Comparison of ENCODE assay signal across 8 mouse cellular contexts in genomic region chr17:29199821-29200220, GRCm38 (mm10). TPM values are rescaled to one million over a fixed set of nuclear protein-coding genes. Genes with fewer than 3 reads are reported as not detected.
DNase-seq lines count a peak whose midpoint lies in the region; ATAC-seq and TF ChIP-seq lines count a peak whose summit lies in the region.
"Had no signal": no experiment of that assay in that cellular context is flagged by ENCODE, and none has a peak within 500 bp of the region (broad histone marks: within the 10 kb centered on the region; RNA-seq: fewer than 3 reads in every experiment).

No protein-coding gene starts in this region.

- WGBS in lung, embryonic 14.5 days: 21% methylated on average over 6 of the region's 7 CpGs
- WGBS in lung, adult 2 months: 57% methylated on average over 6 of the region's 7 CpGs
- WGBS in forebrain, embryonic 13.5 days: 21% methylated on average over 6 of the region's 7 CpGs
- 21% methylated on average over 6 of the region's 7 CpGs for WGBS in limb, embryonic 11.5 days
- WGBS in neural tube, embryonic 15.5 days: 39% methylated on average over 6 of the region's 7 CpGs

- no peaks in the 10 kb centered on the region for H3K9me3 ChIP-seq in lung, embryonic 14.5 days (ENCODE audit: low read depth, low read length)
- no peaks in the 10 kb centered on the region for H3K9me3 ChIP-seq in forebrain, embryonic 13.5 days (replicated peaks)
- no peaks in the 10 kb centered on the region for H3K9me3 ChIP-seq in limb, embryonic 11.5 days (ENCODE audit: control insufficient read depth, low read length)
- no peaks in the 10 kb centered on the region for H3K9me3 ChIP-seq in neural tube, embryonic 15.5 days (replicated peaks)

- no peak overlapping the region for H3K9ac ChIP-seq in lung, embryonic 14.5 days
- no peak overlapping the region for H3K9ac ChIP-seq in forebrain, embryonic 13.5 days
- H3K9ac ChIP-seq in limb, embryonic 11.5 days (ENCODE audit: low read length): no peak overlapping the region; the same call in 1 of the 2 replicates
- no peak overlapping the region for H3K9ac ChIP-seq in neural tube, embryonic 15.5 days (replicated peaks)

- no peak overlapping the region for H3K4me3 ChIP-seq in lung, embryonic 14.5 days (ENCODE audit: low read depth, low read length)
- H3K4me3 ChIP-seq in lung, adult 2 months (replicated peaks; ENCODE audit: extremely low read depth, low read depth, low read length): no peak overlapping the region
- H3K4me3 ChIP-seq in forebrain, embryonic 13.5 days: no peak overlapping the region
- no peak overlapping the region for H3K4me3 ChIP-seq in limb, embryonic 11.5 days (ENCODE audit: low read depth, low read length)
- H3K4me3 ChIP-seq in neural tube, embryonic 15.5 days (replicated peaks): no peak overlapping the region

- peak; percentile 23 for DNase-seq in lung, embryonic 14.5 days
- no peak for DNase-seq in lung, adult 2 months
- DNase-seq in limb, embryonic 11.5 days (ENCODE audit: low spot score): no peak
- DNase-seq in c-Kit-positive CD71-positive TER-119-positive erythroid progenitor cells, embryonic 14.5 days (ENCODE audit: low spot score): no peak
- DNase-seq in thymus, postnatal 4 days: no peak
- DNase-seq: kidney, adult 11 months had no signal

- H3K36me3 ChIP-seq in lung, embryonic 14.5 days (ENCODE audit: insufficient read depth): no peaks in the 10 kb centered on the region
- no peaks in the 10 kb centered on the region for H3K36me3 ChIP-seq in forebrain, embryonic 13.5 days (ENCODE audit: poor library complexity, severe bottlenecking)
- no peaks in the 10 kb centered on the region for H3K36me3 ChIP-seq in limb, embryonic 11.5 days (ENCODE audit: control insufficient read depth, insufficient read depth, low read length)
- H3K36me3 ChIP-seq in neural tube, embryonic 15.5 days: no peaks in the 10 kb centered on the region; the same call in 1 of the 2 replicates

- TF ChIP-seq POLR2A in lung, adult 2 months (IDR thresholded peaks at IDR 0.05; ENCODE audit: borderline replicate concordance, extremely low read depth, low read depth, low read length): no peak

- TF ChIP-seq CTCF in lung, embryonic 14.5 days (IDR thresholded peaks at IDR 0.05; ENCODE audit: low read depth): no peak
- TF ChIP-seq CTCF in lung, adult 2 months (IDR thresholded peaks at IDR 0.05; ENCODE audit: insufficient read depth, low read length): no peak

- peak; percentile 63; the same call in 1 of the 2 replicates for ATAC-seq in lung, embryonic 14.5 days (ENCODE audit: insufficient read depth)
- ATAC-seq in forebrain, embryonic 13.5 days: 0 out of 2 replicates have a peak, but pooled peaks have one; percentile 38
- ATAC-seq in limb, embryonic 11.5 days (ENCODE audit: insufficient number of reproducible peaks, low FRiP score, low TSS enrichment, low read depth): no peak
- ATAC-seq in neural tube, embryonic 15.5 days (ENCODE audit: low FRiP score): no peak

- no peak overlapping the region for H3K4me2 ChIP-seq in lung, embryonic 14.5 days
- peak overlapping the region; percentile 18 for H3K4me2 ChIP-seq in forebrain, embryonic 13.5 days
- H3K4me2 ChIP-seq in limb, embryonic 11.5 days (ENCODE audit: low read depth, severe bottlenecking): 0 out of 2 replicates have a peak overlapping the region, but pooled peaks have one; percentile 17
- no peak overlapping the region for H3K4me2 ChIP-seq in neural tube, embryonic 15.5 days

- H3K4me1 ChIP-seq in lung, embryonic 14.5 days (ENCODE audit: insufficient read depth): no peaks in the 10 kb centered on the region
- H3K4me1 ChIP-seq in lung, adult 2 months (ENCODE audit: control insufficient read depth, insufficient read depth, low read length): no peaks in the 10 kb centered on the region
- H3K4me1 ChIP-seq in forebrain, embryonic 13.5 days: peaks cover 12% of the 10 kb centered on the region
- peaks cover 9% of the 10 kb centered on the region for H3K4me1 ChIP-seq in limb, embryonic 11.5 days (ENCODE audit: control insufficient read depth, insufficient read depth, low read length)
- H3K4me1 ChIP-seq in neural tube, embryonic 15.5 days: peaks cover 11% of the 10 kb centered on the region

- H3K27ac ChIP-seq in lung, embryonic 14.5 days (ENCODE audit: low read depth): no peak overlapping the region
- peak overlapping the region; percentile 63 for H3K27ac ChIP-seq in forebrain, embryonic 13.5 days
- no peak overlapping the region for H3K27ac ChIP-seq in limb, embryonic 11.5 days (replicated peaks; ENCODE audit: low read depth, low read length)
- peak overlapping the region; percentile 54; the same call in 1 of the 2 replicates for H3K27ac ChIP-seq in neural tube, embryonic 15.5 days (replicated peaks)

- H3K27me3 ChIP-seq in lung, embryonic 14.5 days (ENCODE audit: insufficient read depth, low read length): no peaks in the 10 kb centered on the region
- no peaks in the 10 kb centered on the region for H3K27me3 ChIP-seq in forebrain, embryonic 13.5 days
- H3K27me3 ChIP-seq in limb, embryonic 11.5 days (ENCODE audit: control insufficient read depth, insufficient read depth, low read length): no peaks in the 10 kb centered on the region
- H3K27me3 ChIP-seq in neural tube, embryonic 15.5 days (replicated peaks): no peaks in the 10 kb centered on the region

RNA-seq across cellular contexts. Expression of gene Cpne5, which starts 38.1 kb away (rescaled TPM):
- polyA plus RNA-seq in lung, embryonic 14.5 days (2014; fragmentation: Nextera tagmentation; extraction: Ambion mirVana): 6.7 and 6.9 TPM in 2 replicates
- 13.6 and 15.7 TPM in 2 replicates for polyA plus RNA-seq in lung, adult 2 months (2012; rRNA removed)
- 13.0 and 18.3 TPM in 2 replicates for polyA plus RNA-seq in forebrain, embryonic 13.5 days (2015; fragmentation: Nextera tagmentation; extraction: Ambion mirVana)
- 3.0 and 4.1 TPM in 2 replicates for polyA plus RNA-seq in limb, embryonic 11.5 days (2014; fragmentation: Nextera tagmentation; extraction: Ambion mirVana)
- 56.0 and 61.2 TPM in 2 replicates for polyA plus RNA-seq in neural tube, embryonic 15.5 days (2015; fragmentation: Nextera tagmentation; extraction: Ambion mirVana)

Comparison
In these comparisons a context has a peak if more than half of its experiments do, and no peak if none do; other contexts are left out.
1. ATAC-seq: peak in lung, embryonic 14.5 days (single experiment) and forebrain, embryonic 13.5 days (single experiment); none in limb, embryonic 11.5 days (single experiment) and neural tube, embryonic 15.5 days (single experiment).
2. H3K27ac ChIP-seq: peak in forebrain, embryonic 13.5 days (single experiment) and neural tube, embryonic 15.5 days (single experiment); none in lung, embryonic 14.5 days (single experiment) and limb, embryonic 11.5 days (single experiment).
3. H3K4me2 ChIP-seq: peak in forebrain, embryonic 13.5 days (single experiment) and limb, embryonic 11.5 days (single experiment); none in lung, embryonic 14.5 days (single experiment) and neural tube, embryonic 15.5 days (single experiment).